Mouse (Mus musculus): ENCODE results near the gene Nmu.

- TF ChIP-seq ZC3H11A (IDR thresholded peaks at IDR 0.05; ENCODE audit: borderline replicate concordance, low read depth, low read length), result no peak
- TF ChIP-seq ZNF384 (IDR thresholded peaks at IDR 0.05; ENCODE audit: low read depth, low read length), result no peak
- no peak for TF ChIP-seq MAFK (IDR thresholded peaks at IDR 0.05; ENCODE audit: insufficient read depth, low read depth, low read length)
- no peak for TF ChIP-seq CHD2 (IDR thresholded peaks at IDR 0.05; ENCODE audit: low read depth, low read length)
- no peak for TF ChIP-seq HCFC1 (IDR thresholded peaks at IDR 0.05; ENCODE audit: borderline replicate concordance, insufficient read depth, low read length)
These were observed 2.8 kb downstream of the Nmu start for GRCm38 (mm10) chr5:76360786-76361185.

All from ES-E14 (cell line).